Mouse (Mus musculus): ENCODE results near the gene Cyp3a16. TPM values are rescaled to one million over a fixed set of nuclear protein-coding genes. Genes with fewer than 3 reads are reported as not detected.

The Cyp3a16 gene
- polyA plus RNA-seq, 1 experiment from 2014 or later = 0.08 TPM

Other genes with a start within 250 kb of the Cyp3a16 start
- 30.0 and 31.9 TPM in 2 replicates for gene Zfp655, start 238.0 kb downstream of the Cyp3a16 start, polyA plus RNA-seq (2015; fragmentation: Nextera tagmentation; extraction: Ambion mirVana)
- 0.51 and 0.64 TPM in 2 replicates for gene Zscan25, start 189.2 kb downstream of the Cyp3a16 start, polyA plus RNA-seq (2015; fragmentation: Nextera tagmentation; extraction: Ambion mirVana)
- gene Cyp3a57, start 124.4 kb downstream of the Cyp3a16 start, polyA plus RNA-seq (2015; fragmentation: Nextera tagmentation; extraction: Ambion mirVana) = not detected in 2 replicates
- not detected in 2 replicates for gene Cyp3a41b, start 115.0 kb upstream of the Cyp3a16 start, polyA plus RNA-seq (2015; fragmentation: Nextera tagmentation; extraction: Ambion mirVana)

Measured in heart, embryonic 16.5 days (tissue).